Mouse (Mus musculus) kidney, postnatal 10 days (tissue): Measurements from ENCODE around the gene Olfr586.

ENCODE experiments used
- DNase-seq: peaks from one replicate; pipeline ENCODE4 v3.0.0; 2021; ENCODE audit warnings: mixed read lengths

Olfr586 gene

DNA sequence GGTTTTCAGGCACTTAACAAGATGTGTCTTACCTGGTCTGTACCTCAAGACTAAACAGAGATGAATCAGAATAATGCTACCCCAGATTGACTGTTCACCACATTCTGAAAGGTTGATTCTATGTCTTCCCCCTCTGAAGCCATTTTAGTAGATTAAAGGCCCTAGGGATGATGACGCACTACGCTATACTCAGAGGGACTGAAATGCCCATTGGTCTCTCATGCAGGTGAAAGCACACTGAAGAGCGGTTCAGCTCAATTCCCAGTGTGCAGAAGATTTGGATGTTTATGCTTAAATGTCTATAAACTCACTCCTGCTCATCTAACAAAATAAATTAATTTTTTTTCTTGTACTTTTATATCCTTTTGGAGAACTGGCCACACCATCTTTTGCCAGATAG is at the start of gene Olfr586:
Olfr586 (minus strand) TSS at position 101 of the 400 bp plus-strand sequence.
- DNase-seq: no peak

DNA sequence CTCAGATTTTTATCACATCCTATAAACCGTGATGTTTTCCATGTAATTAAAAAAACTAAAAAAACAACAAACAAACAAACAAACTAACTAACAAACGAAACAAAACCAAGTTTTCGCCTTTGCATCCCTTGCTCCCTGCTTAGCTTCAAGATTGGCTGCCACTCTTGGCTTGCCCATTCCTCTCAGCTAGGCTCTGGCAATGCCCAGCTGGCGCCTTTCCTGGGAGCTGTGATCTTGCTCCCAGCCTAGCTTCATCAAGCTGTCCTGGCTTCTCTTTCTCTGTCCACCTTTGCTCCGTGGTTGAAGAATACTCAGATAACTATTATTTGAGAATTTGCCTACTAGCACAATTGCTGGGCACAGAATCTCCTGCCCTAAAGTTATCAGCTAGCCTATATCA is 44.3 kb upstream of the Olfr586 start:
- DNase-seq: no peak

DNA sequence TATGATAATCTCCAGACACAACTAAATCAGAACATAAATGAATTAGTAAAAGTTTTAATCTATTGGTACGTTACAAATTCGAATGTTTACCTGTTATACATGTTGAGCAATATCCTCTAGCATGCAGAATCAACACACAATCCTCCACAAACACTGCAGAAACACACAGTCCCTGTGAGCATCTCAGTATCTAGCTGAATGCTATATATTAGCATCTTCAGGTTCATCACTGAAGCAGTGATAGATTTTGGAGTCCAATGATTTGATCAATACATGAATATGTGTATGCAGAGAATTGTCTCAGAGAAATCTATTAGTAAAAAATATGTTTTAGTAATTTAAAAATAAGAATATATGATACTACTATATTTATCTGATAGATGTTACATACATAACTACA is 30.8 kb upstream of the Olfr586 start, which contains the start of gene Olfr589:
Olfr589 (minus strand) TSS at position 101 of the 400 bp plus-strand sequence.
- no peak for DNase-seq

DNA sequence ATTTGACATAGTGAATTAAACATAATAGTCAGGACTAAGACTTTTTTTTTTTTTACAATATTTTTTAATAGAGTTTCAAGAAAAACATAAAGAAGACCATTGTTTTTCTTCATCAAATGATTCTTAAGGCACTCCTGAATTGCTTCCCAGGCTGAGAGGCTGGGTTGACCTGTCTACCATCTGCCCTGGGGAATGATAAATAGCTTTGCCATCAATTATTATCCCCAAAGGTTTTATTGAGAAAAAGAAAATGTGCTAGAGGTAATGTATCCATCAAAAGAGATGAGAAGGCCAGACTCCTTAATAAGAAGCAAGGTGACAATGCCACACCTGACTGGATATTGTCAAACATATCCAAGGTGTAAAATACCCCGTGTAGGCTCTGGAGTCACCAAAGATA is 15.1 kb upstream of the Olfr586 start, which contains the start of gene Olfr588-ps1:
Olfr588-ps1 (plus strand) TSS at position 301 of the 400 bp plus-strand sequence.
- no peak for DNase-seq

DNA sequence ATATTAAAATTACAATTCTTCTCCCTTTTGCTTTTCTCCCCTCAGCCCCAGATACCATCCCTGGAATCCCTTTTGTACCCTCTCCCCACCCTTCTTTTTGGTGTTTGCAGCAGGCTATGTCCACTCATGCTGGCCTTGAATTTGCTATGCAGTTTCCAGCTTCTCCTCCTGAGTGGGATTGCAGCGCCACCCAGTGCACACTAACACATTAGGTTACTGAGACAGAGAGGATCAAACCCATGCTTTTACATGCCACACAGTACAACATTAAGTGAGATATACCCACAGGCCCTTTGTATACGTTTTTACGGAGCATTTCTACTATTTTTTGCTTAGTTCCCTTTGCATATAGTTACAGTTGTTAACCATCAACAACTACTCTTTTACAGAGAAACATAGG is 6.0 kb downstream of the Olfr586 start:
- DNase-seq: peak; percentile 5

DNA sequence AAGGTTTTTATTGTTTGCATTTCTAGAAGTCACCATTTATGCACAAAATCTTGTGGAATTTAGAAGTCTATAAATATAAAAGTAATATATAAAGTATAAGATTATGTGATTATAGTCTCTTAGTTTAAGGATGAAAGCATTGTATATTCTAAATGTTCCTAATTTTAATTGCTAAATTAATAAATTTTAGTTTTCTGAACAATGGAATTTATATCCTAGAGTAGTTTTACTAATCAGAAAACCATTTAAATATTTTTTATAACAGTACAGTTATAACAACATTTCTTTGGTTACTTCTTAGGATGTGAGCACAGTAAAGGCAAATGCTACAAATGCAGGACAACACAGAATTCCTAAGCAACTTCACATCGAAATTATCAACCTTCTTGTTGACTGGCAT is 28.0 kb downstream of the Olfr586 start, which contains the start of gene Olfr585:
Olfr585 (plus strand) TSS at position 301 of the 400 bp plus-strand sequence.
- DNase-seq: no peak

DNA sequence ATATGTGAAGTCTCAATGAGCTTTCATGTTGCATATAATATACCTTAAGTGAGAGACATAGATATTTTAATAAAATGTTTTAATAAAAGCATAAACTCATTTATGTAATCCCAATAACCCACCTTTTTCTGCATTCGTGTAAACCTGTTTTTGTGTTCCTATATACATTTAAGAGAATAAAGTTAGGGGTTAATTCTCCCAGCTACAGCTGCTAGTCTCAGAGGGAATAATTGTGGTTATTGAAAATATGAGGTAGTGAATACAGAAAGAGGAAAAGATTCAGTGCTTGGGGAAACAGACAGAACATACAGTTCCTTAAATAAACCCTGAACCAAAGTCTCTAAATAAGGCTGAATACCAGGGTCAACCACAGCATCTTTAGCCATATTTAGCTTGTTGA is 43.9 kb downstream of the Olfr586 start, which contains the start of gene Olfr584:
Olfr584 (plus strand) TSS at position 301 of the 400 bp plus-strand sequence.
- no peak for DNase-seq
